Mouse (Mus musculus): ENCODE measurements at regions not wholly inside any gene's neighbourhood (a gene's known extent, or its start where the extent isn't known, plus 50 kb on each side); places are given as distances from the start of the nearest gene placed in this dataset.

GRCm38 (mm10) chr14:105501792-105502632 lies 243.6 kb downstream of the Ndfip2 start:
- no peak for DNase-seq (ENCODE audit: low spot score in 2 of 2)

GRCm38 (mm10) chr14:105500966-105501741 lies 242.8 kb downstream of the Ndfip2 start:
- no peak for DNase-seq (ENCODE audit: low spot score in 2 of 2)

- no peak for DNase-seq (ENCODE audit: low spot score in 2 of 2)
Measured at GRCm38 (mm10) chr14:105499319-105499895, 241.0 kb downstream of the Ndfip2 start.

- DNase-seq (ENCODE audit: low spot score in 2 of 2), result no peak
Measured at GRCm38 (mm10) chr14:105498155-105498906, 240.0 kb downstream of the Ndfip2 start.

GRCm38 (mm10) chr14:105495161-105495560 lies 236.8 kb downstream of the Ndfip2 start:
- DNase-seq (ENCODE audit: low spot score in 2 of 2), result no peak

- DNase-seq (ENCODE audit: low spot score in 2 of 2), result no peak
Measured at GRCm38 (mm10) chr14:105494415-105494814, 236.0 kb downstream of the Ndfip2 start.

GRCm38 (mm10) chr14:105490158-105490557 lies 231.8 kb downstream of the Ndfip2 start:
- DNase-seq (ENCODE audit: low spot score in 2 of 2), result no peak

- DNase-seq (ENCODE audit: low spot score in 2 of 2), result peak; percentile 32 to 34
Measured at GRCm38 (mm10) chr14:105483352-105484083, 225.1 kb downstream of the Ndfip2 start.

- DNase-seq (ENCODE audit: low spot score in 2 of 2), result no peak
Measured at GRCm38 (mm10) chr14:105482644-105483351, 224.4 kb downstream of the Ndfip2 start.

GRCm38 (mm10) chr14:105480048-105480447 lies 221.7 kb downstream of the Ndfip2 start:
- no peak for DNase-seq (ENCODE audit: low spot score in 2 of 2)

GRCm38 (mm10) chr14:105474991-105475553 lies 216.7 kb downstream of the Ndfip2 start:
- no peak for DNase-seq (ENCODE audit: low spot score in 2 of 2)

GRCm38 (mm10) chr14:105448919-105449458 lies 190.6 kb downstream of the Ndfip2 start:
- DNase-seq (ENCODE audit: low spot score in 2 of 2), result no peak

- no peak for DNase-seq (ENCODE audit: low spot score in 2 of 2)
Measured at GRCm38 (mm10) chr14:105447088-105447487, 188.7 kb downstream of the Ndfip2 start.

GRCm38 (mm10) chr14:105435343-105435742 lies 177.0 kb downstream of the Ndfip2 start:
- DNase-seq (ENCODE audit: low spot score in 2 of 2), result no peak

- no peak for DNase-seq (ENCODE audit: low spot score in 2 of 2)
Measured at GRCm38 (mm10) chr14:105433456-105433855, 175.1 kb downstream of the Ndfip2 start.

- DNase-seq (ENCODE audit: low spot score in 2 of 2), result no peak
Measured at GRCm38 (mm10) chr14:105432670-105433069, 174.3 kb downstream of the Ndfip2 start.

GRCm38 (mm10) chr14:105431584-105431983 lies 173.2 kb downstream of the Ndfip2 start:
- DNase-seq (ENCODE audit: low spot score in 2 of 2), result no peak

GRCm38 (mm10) chr14:105429664-105430257 lies 171.4 kb downstream of the Ndfip2 start:
- DNase-seq (ENCODE audit: low spot score in 2 of 2), result no peak

GRCm38 (mm10) chr14:105427474-105427901 lies 169.1 kb downstream of the Ndfip2 start:
- DNase-seq (ENCODE audit: low spot score in 2 of 2), result peak in 1 of 2 experiments; percentile 6
